Mouse (Mus musculus) B cell, adult 62 days (primary cell): ENCODE results near the gene Slc37a4. TPM values are rescaled to one million over a fixed set of nuclear protein-coding genes. Genes with fewer than 3 reads are reported as not detected.

Experiments used
- total RNA-seq: library from RNA; stranded (reverse); gene quantifications from 4 replicates; pipeline ENCODE4 v1.2.4, GENCODE M21; 2023

Gene Slc37a4
- 16.5 to 19.7 TPM (median 17.7 TPM) in 4 replicates for total RNA-seq

DNA sequence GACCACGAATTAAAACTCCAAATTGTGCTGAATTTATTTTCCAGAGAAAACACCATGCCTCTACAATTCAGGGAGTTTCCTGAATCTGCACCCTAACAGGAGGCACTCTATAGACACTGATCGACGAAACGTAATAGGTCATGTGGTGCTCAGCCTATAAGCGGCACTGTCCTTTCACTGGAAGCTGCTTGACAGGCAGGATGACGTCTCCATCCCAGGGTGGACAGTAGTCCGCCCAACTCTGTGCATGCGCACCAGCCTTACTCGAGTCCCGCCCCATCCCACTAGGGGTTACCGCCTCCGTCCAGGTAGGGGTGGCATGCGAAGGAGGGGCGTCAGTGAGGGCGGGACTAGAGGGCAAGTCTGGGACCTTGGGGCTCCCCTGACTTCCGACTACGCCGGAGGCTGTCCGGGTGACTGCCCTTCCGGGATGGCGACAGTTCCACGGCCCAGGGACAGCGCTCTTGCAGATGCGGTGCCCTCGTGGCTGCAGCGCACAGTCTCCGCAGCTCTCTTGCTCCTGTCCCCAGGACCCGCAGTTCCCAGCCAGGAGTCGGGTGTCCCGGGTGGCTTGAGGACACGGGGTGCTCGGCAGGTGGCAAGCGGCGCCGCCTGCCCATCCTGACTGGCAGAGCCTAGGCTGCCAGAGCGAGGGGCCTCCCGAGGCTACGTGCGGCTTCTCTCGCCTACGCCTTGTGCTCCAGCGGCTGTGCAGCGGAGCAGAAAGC lies at the start of gene Slc37a4:
Gene Slc37a4 (plus strand): TSS at position 169 of the 728 bp plus-strand sequence.

DNA sequence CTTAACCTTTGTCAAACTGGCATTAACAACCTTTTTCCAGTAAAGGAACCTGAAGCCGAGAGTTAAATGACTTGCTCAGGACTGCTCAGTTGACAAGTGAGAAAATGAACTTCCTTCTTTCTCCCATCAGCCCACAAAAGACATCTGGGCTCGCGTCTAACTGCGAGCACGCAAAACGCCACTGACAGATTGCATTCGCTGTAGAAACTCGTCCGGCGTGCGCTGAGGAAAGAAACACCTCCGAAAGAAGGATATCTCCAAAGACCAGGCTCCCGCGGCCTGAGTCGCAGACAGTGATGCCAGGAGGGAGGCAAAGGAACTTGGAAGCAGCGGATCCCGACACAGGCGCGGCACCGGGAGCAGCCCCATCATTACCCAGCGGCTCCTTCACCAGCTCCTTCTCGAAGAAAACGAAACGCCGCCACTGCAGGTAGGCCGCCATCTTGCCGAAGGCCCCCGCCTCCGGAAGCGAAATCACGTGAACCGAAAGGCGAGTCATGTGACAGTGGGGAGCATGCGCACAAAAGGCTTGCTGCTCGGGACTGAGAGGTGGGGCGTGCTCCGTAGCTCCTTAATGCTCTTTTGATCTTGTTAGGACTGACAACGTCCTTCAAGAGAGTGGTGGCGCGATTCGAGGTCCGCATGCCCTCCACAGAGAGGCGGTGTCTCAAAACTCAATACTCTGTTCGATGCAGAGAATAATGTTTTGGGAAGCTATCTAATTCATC lies 35.3 kb upstream of the Slc37a4 start, which contains the start of gene Vps11:
Gene Vps11 (minus strand): TSS at position 481 of the 728 bp plus-strand sequence.

DNA sequence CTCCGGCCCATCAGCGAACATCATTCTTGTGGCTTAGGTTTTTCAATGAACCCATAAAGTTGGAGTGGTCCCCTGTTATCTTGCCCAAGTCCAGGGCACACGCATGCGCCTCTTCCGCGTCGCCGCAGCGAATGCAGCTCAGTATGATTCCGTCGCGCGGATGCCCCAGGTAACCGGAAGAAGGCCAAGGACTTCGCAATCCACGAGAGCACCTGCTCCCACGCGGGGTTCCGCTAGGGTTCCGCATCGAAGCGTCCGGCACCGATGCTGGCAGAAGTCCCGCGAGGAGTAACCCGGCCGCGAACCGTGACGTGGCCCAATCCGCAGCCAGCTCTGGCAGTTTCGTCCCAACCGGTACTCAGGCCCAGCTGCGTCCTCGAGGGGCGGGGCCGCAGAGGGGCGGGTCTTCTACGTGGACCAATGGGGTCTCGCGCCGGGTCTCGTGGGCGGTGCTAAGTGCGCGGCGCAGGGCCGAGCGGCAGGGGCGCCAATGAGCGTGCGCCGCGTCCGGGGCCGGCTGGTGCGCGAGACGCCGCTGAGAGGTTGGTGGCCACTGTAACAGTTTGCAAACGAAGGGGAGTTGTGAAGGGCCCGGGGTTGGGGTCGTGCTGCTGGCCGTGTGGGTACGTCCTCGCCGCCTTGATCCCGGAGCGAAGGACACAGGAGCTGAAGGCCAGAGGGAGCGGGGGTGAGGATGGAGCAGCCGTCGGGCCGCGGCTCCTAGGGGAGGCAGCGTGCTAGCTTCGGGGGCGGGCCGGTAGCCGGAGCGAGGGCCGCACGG lies 17.4 kb upstream of the Slc37a4 start, which contains the start of gene Hyou1:
Gene Hyou1 (plus strand): TSS at position 437 of the 781 bp plus-strand sequence.

DNA sequence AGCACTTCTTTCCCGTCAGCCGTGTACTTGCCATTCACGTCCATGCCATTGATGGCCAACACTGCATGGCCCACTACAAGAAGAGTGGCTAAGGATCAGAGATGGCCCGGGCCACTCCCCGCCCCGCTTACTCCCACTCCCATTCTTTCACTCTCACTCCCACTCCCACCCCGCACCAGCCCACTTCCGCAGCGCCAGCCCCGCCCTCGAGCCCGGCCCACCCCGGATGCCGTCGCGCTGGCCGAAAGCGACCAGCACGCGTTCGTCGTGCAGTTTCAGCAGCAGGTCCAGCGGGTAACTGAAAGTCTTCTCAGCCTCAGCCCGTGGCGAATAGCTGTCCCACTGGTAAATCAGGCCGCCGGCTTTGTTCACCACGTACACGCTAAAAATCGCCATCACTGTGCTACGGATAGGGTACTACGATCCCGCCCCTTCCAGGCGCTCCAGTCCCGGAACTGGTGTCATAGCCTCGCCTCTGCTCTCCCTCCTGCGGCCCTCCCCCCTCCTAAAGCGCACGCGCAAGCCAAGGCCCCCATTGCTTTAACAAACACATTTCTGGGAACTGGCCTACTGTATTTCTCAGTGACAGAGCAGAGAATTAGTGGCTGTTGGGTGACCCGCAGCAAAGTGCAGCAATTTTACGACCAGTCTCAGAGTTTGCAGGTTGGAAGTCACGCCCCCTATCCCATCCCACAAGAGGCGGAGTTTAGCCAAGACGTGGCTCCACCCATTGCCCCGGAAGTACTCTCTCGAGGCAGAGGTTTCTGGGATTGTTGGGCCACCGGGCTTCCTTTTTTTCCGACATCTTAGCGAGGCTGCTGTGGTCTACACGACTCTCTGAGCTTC lies 10.5 kb downstream of the Slc37a4 start, which contains the start of the genes Rps25 and Trappc4:
Gene Rps25 (plus strand): TSS at position 234 of the 846 bp plus-strand sequence.
Gene Trappc4 (minus strand): TSS at position 695 of the 846 bp plus-strand sequence.

DNA sequence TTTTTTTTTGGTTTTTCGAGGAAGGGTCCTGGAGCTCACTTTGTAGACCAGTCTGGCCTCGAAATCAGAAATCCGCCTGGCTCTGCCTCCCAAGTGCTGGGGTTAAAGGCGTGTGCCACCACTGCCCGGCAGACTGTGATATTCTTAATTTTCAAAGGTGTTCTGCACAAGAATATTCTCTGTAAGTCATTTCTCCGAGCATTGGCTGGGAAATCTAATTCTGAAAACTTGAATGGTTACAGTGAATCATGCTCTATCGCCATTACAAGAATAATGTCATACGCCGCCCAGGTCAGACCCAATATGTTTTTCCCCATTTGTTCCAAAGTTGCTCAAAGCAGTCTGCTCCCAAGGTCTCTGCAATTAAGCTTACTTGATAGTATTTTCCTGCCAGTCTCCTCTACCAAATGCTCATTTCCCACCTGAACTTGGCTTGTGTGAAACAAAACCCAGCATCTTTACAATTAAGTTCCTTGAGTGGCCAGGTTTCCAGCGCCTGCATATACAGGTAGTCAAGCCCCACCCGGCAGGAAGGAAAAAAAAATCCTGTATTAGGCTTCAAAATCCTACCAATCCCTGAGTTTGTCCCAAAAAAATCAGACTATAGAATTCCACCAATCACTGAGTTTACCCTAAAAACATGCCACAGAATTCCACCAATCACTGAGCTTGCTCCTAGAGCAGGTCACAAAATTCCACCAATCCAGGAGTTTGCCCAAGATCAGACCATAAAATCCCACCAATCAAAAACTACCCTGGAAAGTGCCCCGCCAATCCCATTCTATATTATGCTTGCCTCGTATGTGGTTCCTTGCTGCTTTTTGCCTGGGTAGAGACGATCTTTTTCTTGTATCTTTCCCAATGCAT lies 22.1 kb downstream of the Slc37a4 start, which contains the start of gene Ccdc84:
Gene Ccdc84 (minus strand): TSS at position 51 of the 867 bp plus-strand sequence.

DNA sequence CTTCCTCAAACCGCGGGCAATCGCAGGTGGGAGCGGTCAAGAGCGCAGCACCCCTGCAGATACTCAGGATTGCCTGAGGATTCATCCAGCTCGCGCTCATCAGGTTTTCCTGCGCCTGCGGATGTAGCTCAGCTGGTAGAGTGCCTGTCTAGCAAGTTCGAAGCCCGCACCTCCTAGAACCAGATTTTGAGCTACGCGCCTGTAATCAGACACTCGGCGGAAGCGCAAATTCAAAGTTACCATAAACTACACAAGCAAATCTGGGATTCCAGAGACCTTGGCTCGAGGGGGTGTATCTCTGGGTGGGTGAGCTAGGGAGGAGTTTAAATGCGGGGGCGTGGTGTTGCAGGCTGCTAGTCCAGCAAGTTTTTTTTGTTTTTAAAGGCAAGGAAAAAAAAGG lies 44.3 kb downstream of the Slc37a4 start, which contains the start of gene Foxr1:
Gene Foxr1 (minus strand): TSS at position 176 of the 400 bp plus-strand sequence.

Other genes starting within 250 kb of the Slc37a4 start
- 133 to 146 TPM (median 140 TPM) in 4 replicates for gene Cbl, start 162.8 kb upstream of the Slc37a4 start, total RNA-seq
- not detected in 4 replicates for gene Ccdc153, start 156.2 kb upstream of the Slc37a4 start, total RNA-seq
- not detected in 4 replicates for gene Pdzd3, start 145.4 kb upstream of the Slc37a4 start, total RNA-seq
- 4.3 to 6.5 TPM (median 6.0 TPM) in 4 replicates for gene Nlrx1, start 128.3 kb upstream of the Slc37a4 start, total RNA-seq
- gene Abcg4, start 108.2 kb upstream of the Slc37a4 start, total RNA-seq, result not detected in 4 replicates
- 52.6 to 65.7 TPM (median 58.7 TPM) in 4 replicates for gene Hinfp, start 91.2 kb upstream of the Slc37a4 start, total RNA-seq
- 17.0 to 21.3 TPM (median 20.4 TPM) in 4 replicates for gene C2cd2l, start 76.6 kb upstream of the Slc37a4 start, total RNA-seq
- gene Dpagt1, start 70.8 kb upstream of the Slc37a4 start, total RNA-seq, result 8.1 to 11.0 TPM (median 9.4 TPM) in 4 replicates
- 34.2 to 44.5 TPM (median 37.9 TPM) in 4 replicates for gene H2afx, start 62.2 kb upstream of the Slc37a4 start, total RNA-seq
- gene Hmbs, start 52.6 kb upstream of the Slc37a4 start, total RNA-seq, result 14.8 to 18.8 TPM (median 16.7 TPM) in 4 replicates
- gene Vps11, start 35.2 kb upstream of the Slc37a4 start, total RNA-seq, result 60.1 to 72.9 TPM (median 69.4 TPM) in 4 replicates
- 74.5 to 88.3 TPM (median 81.6 TPM) in 4 replicates for gene Hyou1, start 17.4 kb upstream of the Slc37a4 start, total RNA-seq
- gene Rps25, start 10.3 kb downstream of the Slc37a4 start, total RNA-seq, result 2,372 to 2,652 TPM (median 2,528 TPM) in 4 replicates
- 56.6 to 62.6 TPM (median 60.0 TPM) in 4 replicates for gene Trappc4, start 10.7 kb downstream of the Slc37a4 start, total RNA-seq
- gene Ccdc84, start 21.7 kb downstream of the Slc37a4 start, total RNA-seq, result 38.7 to 53.8 TPM (median 40.0 TPM) in 4 replicates
- not detected in 4 replicates for gene Foxr1, start 44.3 kb downstream of the Slc37a4 start, total RNA-seq
- gene Upk2, start 58.1 kb downstream of the Slc37a4 start, total RNA-seq, result not detected in 4 replicates
- gene Bcl9l, start 86.0 kb downstream of the Slc37a4 start, total RNA-seq, result 95.6 to 104 TPM (median 102 TPM) in 4 replicates
- 251 to 279 TPM (median 270 TPM) in 4 replicates for gene Cxcr5, start 165.0 kb downstream of the Slc37a4 start, total RNA-seq
- 298 to 313 TPM (median 307 TPM) in 4 replicates for gene Ddx6, start 208.0 kb downstream of the Slc37a4 start, total RNA-seq